ENCODE assay signal across 18 mouse cellular contexts in genomic region chr6:38232917-38233316, GRCm38 (mm10).
"Had no signal": no experiment of that assay in that cellular context is flagged by ENCODE, and none has a peak within 500 bp of the region (broad histone marks: within the 10 kb centered on the region; RNA-seq: fewer than 3 reads in every experiment).

No protein-coding gene starts in this region.

- H3K36me3 ChIP-seq: liver, embryonic 15.5 days; midbrain, embryonic 12.5 days; stomach, embryonic 15.5 days had no signal

- H3K4me3 ChIP-seq: layer of hippocampus, adult 2 months; limb, embryonic 13.5 days; liver, embryonic 15.5 days; midbrain, embryonic 12.5 days; stomach, embryonic 15.5 days had no signal

- H3K9me3 ChIP-seq: liver, embryonic 15.5 days; midbrain, embryonic 12.5 days; stomach, embryonic 15.5 days had no signal

- H3K27me3 ChIP-seq: limb, embryonic 13.5 days; liver, embryonic 15.5 days; midbrain, embryonic 12.5 days; stomach, embryonic 15.5 days had no signal

- H3K27ac ChIP-seq: kidney, postnatal 0 days; layer of hippocampus, adult 2 months; limb, embryonic 13.5 days; liver, embryonic 15.5 days; midbrain, embryonic 12.5 days; stomach, embryonic 15.5 days had no signal

- H3K9ac ChIP-seq: limb, embryonic 13.5 days; liver, embryonic 15.5 days; lung, embryonic 14.5 days; midbrain, embryonic 12.5 days; stomach, embryonic 15.5 days had no signal

- H3K4me1 ChIP-seq: liver, embryonic 15.5 days had no signal

- H3K4me2 ChIP-seq: limb, embryonic 13.5 days; liver, embryonic 11.5 days; liver, embryonic 15.5 days; lung, embryonic 14.5 days; midbrain, embryonic 12.5 days; stomach, embryonic 15.5 days had no signal

- DNase-seq: kidney, adult 9 months; kidney, postnatal 36 days; lung, embryonic 14.5 days; lung, postnatal 10 days; lung, postnatal 4 days; retina, postnatal 1 day; right cerebral cortex, postnatal 4 days; spleen, adult 18-20 months; thymus, adult 2 months; thymus, postnatal 25 days had no signal

- ATAC-seq: intestine, postnatal 0 days had no signal
